Mouse (Mus musculus): Measurements from ENCODE around the gene Cbr3. TPM values are rescaled to one million over a fixed set of nuclear protein-coding genes. Genes with fewer than 3 reads are reported as not detected.

Gene Cbr3
- polyA plus RNA-seq, 1 experiment from 2014 or later: 1.6 TPM

GRCm38 (mm10) chr16:93721771-93722170, 38.8 kb downstream of the Cbr3 start:
- H3K9ac ChIP-seq (replicated peaks; ENCODE audit: low read depth, low read length): no peak overlapping the region
- no peak overlapping the region for H3K4me2 ChIP-seq (ENCODE audit: low read length)
- H3K4me3 ChIP-seq (replicated peaks; ENCODE audit: low read length): no peak overlapping the region
- no peak for ATAC-seq
- 89% methylated on average over 5 of the region's 5 CpGs for WGBS
- no peaks in the 10 kb centered on the region for H3K36me3 ChIP-seq (ENCODE audit: control insufficient read depth, insufficient read depth)
- H3K9me3 ChIP-seq (ENCODE audit: control insufficient read depth, low read length): no peaks in the 10 kb centered on the region
- H3K27me3 ChIP-seq (replicated peaks; ENCODE audit: control insufficient read depth, insufficient read depth, low read length): no peaks in the 10 kb centered on the region
- no peak overlapping the region for H3K27ac ChIP-seq (ENCODE audit: low read length)
- peaks cover 4% of the 10 kb centered on the region; the same call in 1 of the 2 replicates for H3K4me1 ChIP-seq (replicated peaks; ENCODE audit: control insufficient read depth, insufficient read depth, low read length)

GRCm38 (mm10) chr16:93722476-93722875, 39.5 kb downstream of the Cbr3 start:
- no peak overlapping the region for H3K9ac ChIP-seq (replicated peaks; ENCODE audit: low read depth, low read length)
- no peaks in the 10 kb centered on the region for H3K4me1 ChIP-seq (replicated peaks; ENCODE audit: control insufficient read depth, insufficient read depth, low read length)
- no peaks in the 10 kb centered on the region for H3K27me3 ChIP-seq (replicated peaks; ENCODE audit: control insufficient read depth, insufficient read depth, low read length)
- H3K36me3 ChIP-seq (ENCODE audit: control insufficient read depth, insufficient read depth): no peaks in the 10 kb centered on the region
- 49% methylated on average over 2 of the region's 2 CpGs for WGBS
- H3K9me3 ChIP-seq (ENCODE audit: control insufficient read depth, low read length): no peaks in the 10 kb centered on the region
- no peak overlapping the region for H3K4me2 ChIP-seq (ENCODE audit: low read length)
- H3K4me3 ChIP-seq (replicated peaks; ENCODE audit: low read length): no peak overlapping the region
- H3K27ac ChIP-seq (ENCODE audit: low read length): no peak overlapping the region
- no peak for ATAC-seq

GRCm38 (mm10) chr16:93725417-93726144, 42.6 kb downstream of the Cbr3 start:
- no peak for ATAC-seq
- no peak overlapping the region for H3K4me3 ChIP-seq (replicated peaks; ENCODE audit: low read length)
- H3K9ac ChIP-seq (replicated peaks; ENCODE audit: low read depth, low read length): no peak overlapping the region
- H3K27me3 ChIP-seq (replicated peaks; ENCODE audit: control insufficient read depth, insufficient read depth, low read length): no peaks in the 10 kb centered on the region
- H3K36me3 ChIP-seq (ENCODE audit: control insufficient read depth, insufficient read depth): no peaks in the 10 kb centered on the region
- H3K9me3 ChIP-seq (ENCODE audit: control insufficient read depth, low read length): no peaks in the 10 kb centered on the region
- H3K27ac ChIP-seq (ENCODE audit: low read length): no peak overlapping the region
- WGBS: 84% methylated on average over 8 of the region's 8 CpGs
- peaks cover 12% of the 10 kb centered on the region for H3K4me1 ChIP-seq (replicated peaks; ENCODE audit: control insufficient read depth, insufficient read depth, low read length)
- no peak overlapping the region for H3K4me2 ChIP-seq (ENCODE audit: low read length)

- H3K9me3 ChIP-seq (ENCODE audit: control insufficient read depth, low read length): no peaks in the 10 kb centered on the region
- H3K27ac ChIP-seq (ENCODE audit: low read length): no peak overlapping the region
- H3K9ac ChIP-seq (replicated peaks; ENCODE audit: low read depth, low read length): no peak overlapping the region
- no peak overlapping the region for H3K4me2 ChIP-seq (ENCODE audit: low read length)
- H3K4me1 ChIP-seq (replicated peaks; ENCODE audit: control insufficient read depth, insufficient read depth, low read length): peaks cover 12% of the 10 kb centered on the region
- no peaks in the 10 kb centered on the region for H3K27me3 ChIP-seq (replicated peaks; ENCODE audit: control insufficient read depth, insufficient read depth, low read length)
- ATAC-seq: no peak
- 94% methylated on average over 4 of the region's 4 CpGs for WGBS
- no peaks in the 10 kb centered on the region for H3K36me3 ChIP-seq (ENCODE audit: control insufficient read depth, insufficient read depth)
- no peak overlapping the region for H3K4me3 ChIP-seq (replicated peaks; ENCODE audit: low read length)
Observed at GRCm38 (mm10) chr16:93726186-93726585, 43.2 kb downstream of the Cbr3 start.

- peaks cover 12% of the 10 kb centered on the region for H3K4me1 ChIP-seq (replicated peaks; ENCODE audit: control insufficient read depth, insufficient read depth, low read length)
Observed at GRCm38 (mm10) chr16:93728676-93729075, 45.7 kb downstream of the Cbr3 start.

GRCm38 (mm10) chr16:93729801-93730721, 47.0 kb downstream of the Cbr3 start:
- no peaks in the 10 kb centered on the region for H3K9me3 ChIP-seq (ENCODE audit: control insufficient read depth, low read length)
- peak; percentile 82 for ATAC-seq
- H3K4me3 ChIP-seq (replicated peaks; ENCODE audit: low read length): no peak overlapping the region
- 57% methylated on average over 23 of the region's 23 CpGs for WGBS
- peaks cover 12% of the 10 kb centered on the region for H3K4me1 ChIP-seq (replicated peaks; ENCODE audit: control insufficient read depth, insufficient read depth, low read length)
- H3K4me2 ChIP-seq (ENCODE audit: low read length): no peak overlapping the region
- H3K9ac ChIP-seq (replicated peaks; ENCODE audit: low read depth, low read length): no peak overlapping the region
- no peaks in the 10 kb centered on the region for H3K27me3 ChIP-seq (replicated peaks; ENCODE audit: control insufficient read depth, insufficient read depth, low read length)
- no peaks in the 10 kb centered on the region for H3K36me3 ChIP-seq (ENCODE audit: control insufficient read depth, insufficient read depth)
- no peak overlapping the region for H3K27ac ChIP-seq (ENCODE audit: low read length)

More at GRCm38 (mm10) chr16:93728676-93729075, 45.7 kb downstream of the Cbr3 start:
- Histone ChIP-seq H3K9me3 (ENCODE audit: control insufficient read depth, low read length) (no peaks in the 10 kb centered on the region), H3K4me3 (replicated peaks; ENCODE audit: low read length) (no peak overlapping the region), H3K9ac (replicated peaks; ENCODE audit: low read depth, low read length) (no peak overlapping the region), H3K4me2 (ENCODE audit: low read length) (no peak overlapping the region), H3K27ac (ENCODE audit: low read length) (0 out of 2 replicates have a peak overlapping the region, but pooled peaks have one; percentile 8), H3K27me3 (replicated peaks; ENCODE audit: control insufficient read depth, insufficient read depth, low read length) (no peaks in the 10 kb centered on the region), H3K36me3 (ENCODE audit: control insufficient read depth, insufficient read depth) (no peaks in the 10 kb centered on the region)
- WGBS: 74% methylated on average over 9 of the region's 9 CpGs
- ATAC-seq: no peak

- no peak for ATAC-seq
- H3K36me3 ChIP-seq (ENCODE audit: control insufficient read depth, insufficient read depth): no peaks in the 10 kb centered on the region
- no peaks in the 10 kb centered on the region for H3K9me3 ChIP-seq (ENCODE audit: control insufficient read depth, low read length)
- no peak overlapping the region for H3K27ac ChIP-seq (ENCODE audit: low read length)
- no peaks in the 10 kb centered on the region for H3K27me3 ChIP-seq (replicated peaks; ENCODE audit: control insufficient read depth, insufficient read depth, low read length)
- H3K9ac ChIP-seq (replicated peaks; ENCODE audit: low read depth, low read length): no peak overlapping the region
- WGBS: 94% methylated on average over 8 of the region's 8 CpGs
- H3K4me2 ChIP-seq (ENCODE audit: low read length): no peak overlapping the region
- H3K4me1 ChIP-seq (replicated peaks; ENCODE audit: control insufficient read depth, insufficient read depth, low read length): peaks cover 12% of the 10 kb centered on the region
- no peak overlapping the region for H3K4me3 ChIP-seq (replicated peaks; ENCODE audit: low read length)
Observed at GRCm38 (mm10) chr16:93731310-93731709, 48.3 kb downstream of the Cbr3 start.

GRCm38 (mm10) chr16:93732875-93733569, 50.0 kb downstream of the Cbr3 start:
- no peak for ATAC-seq
- H3K27me3 ChIP-seq (replicated peaks; ENCODE audit: control insufficient read depth, insufficient read depth, low read length): no peaks in the 10 kb centered on the region
- no peak overlapping the region for H3K4me3 ChIP-seq (replicated peaks; ENCODE audit: low read length)
- H3K9me3 ChIP-seq (ENCODE audit: control insufficient read depth, low read length): no peaks in the 10 kb centered on the region
- WGBS: 85% methylated on average over 18 of the region's 18 CpGs
- no peaks in the 10 kb centered on the region for H3K36me3 ChIP-seq (ENCODE audit: control insufficient read depth, insufficient read depth)
- H3K4me1 ChIP-seq (replicated peaks; ENCODE audit: control insufficient read depth, insufficient read depth, low read length): peaks cover 12% of the 10 kb centered on the region
- H3K4me2 ChIP-seq (ENCODE audit: low read length): no peak overlapping the region
- H3K9ac ChIP-seq (replicated peaks; ENCODE audit: low read depth, low read length): no peak overlapping the region
- no peak overlapping the region for H3K27ac ChIP-seq (ENCODE audit: low read length)

- 88% methylated on average over 11 of the region's 11 CpGs for WGBS
- no peak overlapping the region for H3K27ac ChIP-seq (ENCODE audit: low read length)
- H3K4me3 ChIP-seq (replicated peaks; ENCODE audit: low read length): no peak overlapping the region
- no peak overlapping the region for H3K9ac ChIP-seq (replicated peaks; ENCODE audit: low read depth, low read length)
- H3K36me3 ChIP-seq (ENCODE audit: control insufficient read depth, insufficient read depth): peaks cover 14% of the 10 kb centered on the region
- no peaks in the 10 kb centered on the region for H3K4me1 ChIP-seq (replicated peaks; ENCODE audit: control insufficient read depth, insufficient read depth, low read length)
- ATAC-seq: no peak
- no peak overlapping the region for H3K4me2 ChIP-seq (ENCODE audit: low read length)
- no peaks in the 10 kb centered on the region for H3K9me3 ChIP-seq (ENCODE audit: control insufficient read depth, low read length)
- no peaks in the 10 kb centered on the region for H3K27me3 ChIP-seq (replicated peaks; ENCODE audit: control insufficient read depth, insufficient read depth, low read length)
Observed at GRCm38 (mm10) chr16:93739251-93739650, 56.2 kb downstream of the Cbr3 start.
